Comparison of ENCODE assay signal across 10 mouse cellular contexts in genomic region chr12:30102891-30103565, GRCm38 (mm10). TPM values are rescaled to one million over a fixed set of nuclear protein-coding genes. Genes with fewer than 3 reads are reported as not detected.
A peak's percentile ranks its signal among the peaks of the same experiment; 100 is the strongest.
DNase-seq lines count a peak whose midpoint lies in the region; ATAC-seq lines count a peak whose summit lies in the region.
"Had no signal": no experiment of that assay in that cellular context is flagged by ENCODE, and none has a peak within 500 bp of the region (broad histone marks: within the 10 kb centered on the region; RNA-seq: fewer than 3 reads in every experiment).

No protein-coding gene starts in this region.

- WGBS in kidney, embryonic 16.5 days = 30% methylated on average over 29 of the region's 29 CpGs
- 34% methylated on average over 29 of the region's 29 CpGs for WGBS in limb, embryonic 12.5 days

- peak; percentile 19 for DNase-seq in kidney, postnatal 10 days
- DNase-seq in ES-CJ7 (ENCODE audit: low read depth, low spot score) = peak; percentile 81
- peak; percentile 8 for DNase-seq in embryo, embryonic 10.5 days (ENCODE audit: low spot score)
- no peak for DNase-seq in layer of hippocampus, postnatal 36 days
- no peak for DNase-seq in gastrocnemius, adult 8-10 months (ENCODE audit: low spot score in 2 of 2)
- no peak for DNase-seq in cerebellum, postnatal 36 days

- no peak overlapping the region; the same call in 1 of the 2 replicates for H3K4me2 ChIP-seq in kidney, embryonic 16.5 days (replicated peaks; ENCODE audit: low read depth, low read length)
- H3K4me2 ChIP-seq in limb, embryonic 12.5 days = peak overlapping the region; percentile 43
- H3K4me2 ChIP-seq: liver, embryonic 15.5 days had no signal

- H3K36me3 ChIP-seq in kidney, embryonic 16.5 days (ENCODE audit: insufficient read depth, low read length) = no peaks in the 10 kb centered on the region
- no peaks in the 10 kb centered on the region for H3K36me3 ChIP-seq in limb, embryonic 12.5 days
- H3K36me3 ChIP-seq: liver, embryonic 15.5 days had no signal

- H3K9ac ChIP-seq in kidney, embryonic 16.5 days (replicated peaks; ENCODE audit: low read length) = no peak overlapping the region
- 0 out of 2 replicates have a peak overlapping the region, but pooled peaks have one; percentile 27 for H3K9ac ChIP-seq in limb, embryonic 12.5 days (replicated peaks)
- H3K9ac ChIP-seq: liver, embryonic 15.5 days had no signal

- no peaks in the 10 kb centered on the region for H3K4me1 ChIP-seq in kidney, embryonic 16.5 days (ENCODE audit: insufficient read depth, low read length)
- H3K4me1 ChIP-seq in limb, embryonic 12.5 days (replicated peaks) = 0 out of 2 replicates have a peak, but pooled peaks cover 6% of the 10 kb centered on the region
- H3K4me1 ChIP-seq: liver, embryonic 15.5 days had no signal

- no peak overlapping the region for H3K4me3 ChIP-seq in kidney, embryonic 16.5 days (ENCODE audit: low read length)
- H3K4me3 ChIP-seq in limb, embryonic 12.5 days (replicated peaks) = no peak overlapping the region
- H3K4me3 ChIP-seq: liver, embryonic 15.5 days had no signal

- H3K9me3 ChIP-seq in kidney, embryonic 16.5 days (ENCODE audit: low read length) = no peaks in the 10 kb centered on the region
- no peaks in the 10 kb centered on the region for H3K9me3 ChIP-seq in limb, embryonic 12.5 days
- H3K9me3 ChIP-seq: liver, embryonic 15.5 days had no signal

- H3K27ac ChIP-seq in kidney, embryonic 16.5 days (ENCODE audit: low read length) = no peak overlapping the region
- no peak overlapping the region for H3K27ac ChIP-seq in limb, embryonic 12.5 days
- H3K27ac ChIP-seq: liver, embryonic 15.5 days had no signal

- ATAC-seq in kidney, embryonic 16.5 days (ENCODE audit: low FRiP score, low TSS enrichment) = no peak; the same call in 1 of the 2 replicates
- ATAC-seq in limb, embryonic 12.5 days (ENCODE audit: insufficient number of reproducible peaks, insufficient read depth, low FRiP score, low TSS enrichment, low read depth) = 0 out of 2 replicates have a peak, but pooled peaks have one; percentile 20

- no peaks in the 10 kb centered on the region for H3K27me3 ChIP-seq in kidney, embryonic 16.5 days (ENCODE audit: insufficient read depth, low read length)
- H3K27me3 ChIP-seq in limb, embryonic 12.5 days = peaks cover 10% of the 10 kb centered on the region
- H3K27me3 ChIP-seq: liver, embryonic 15.5 days had no signal

RNA-seq across cellular contexts. Expression of gene Tpo, which starts 29.4 kb away (rescaled TPM):
- polyA plus RNA-seq in kidney, embryonic 16.5 days (2015; fragmentation: Nextera tagmentation; extraction: Ambion mirVana) = not detected in 2 replicates
- polyA plus RNA-seq in limb, embryonic 12.5 days (2016; fragmentation: Nextera tagmentation; extraction: Ambion mirVana) = not detected in 2 replicates
- under 1 TPM; 0.10 to 0.23 TPM for total RNA-seq in layer of hippocampus, postnatal 36 days (2021)
- not detected for total RNA-seq in gastrocnemius, adult 8-10 months (2022)
- total RNA-seq: hematopoietic stem cell, adult 5-6 weeks had no signal
- polyA plus RNA-seq: liver, embryonic 15.5 days had no signal

Comparison
In these comparisons a context has a peak if more than half of its experiments do, and no peak if none do; other contexts are left out.
1. DNase-seq: peak in kidney, postnatal 10 days (single experiment), ES-CJ7 (single experiment) and embryo, embryonic 10.5 days (single experiment); none in layer of hippocampus, postnatal 36 days (0 of 2), gastrocnemius, adult 8-10 months (0 of 2) and cerebellum, postnatal 36 days (0 of 2).